Mouse (Mus musculus): ENCODE measurements at regions not wholly inside any gene's neighbourhood (a gene's known extent, or its start where the extent isn't known, plus 50 kb on each side); places are given as distances from the start of the nearest gene placed in this dataset.

- TF ChIP-seq CTCF (IDR thresholded peaks at IDR 0.05) (no peak), EP300 (IDR thresholded peaks at IDR 0.05) (no peak)
Measured at GRCm38 (mm10) chr4:69383318-69383717, 429.1 kb upstream of the Brinp1 start.

Data from lung, postnatal 0 days (tissue).